Mouse (Mus musculus): ENCODE results near the gene Lag3. TPM values are rescaled to one million over a fixed set of nuclear protein-coding genes. Genes with fewer than 3 reads are reported as not detected.

The Lag3 gene
- 1 to 10 TPM; 1.5 to 1.7 TPM for total RNA-seq (2021)
- long read RNA-seq, experiment 1, partial matches to known transcripts: 0 of 1 reads
- long read RNA-seq, experiment 1, other reads (novel, unspliced or antisense): 0 of 1 reads
- long read RNA-seq, experiment 2, partial matches to known transcripts: 1 of 2 reads
- long read RNA-seq, experiment 2, other reads (novel, unspliced or antisense): 1 of 2 reads

DNA sequence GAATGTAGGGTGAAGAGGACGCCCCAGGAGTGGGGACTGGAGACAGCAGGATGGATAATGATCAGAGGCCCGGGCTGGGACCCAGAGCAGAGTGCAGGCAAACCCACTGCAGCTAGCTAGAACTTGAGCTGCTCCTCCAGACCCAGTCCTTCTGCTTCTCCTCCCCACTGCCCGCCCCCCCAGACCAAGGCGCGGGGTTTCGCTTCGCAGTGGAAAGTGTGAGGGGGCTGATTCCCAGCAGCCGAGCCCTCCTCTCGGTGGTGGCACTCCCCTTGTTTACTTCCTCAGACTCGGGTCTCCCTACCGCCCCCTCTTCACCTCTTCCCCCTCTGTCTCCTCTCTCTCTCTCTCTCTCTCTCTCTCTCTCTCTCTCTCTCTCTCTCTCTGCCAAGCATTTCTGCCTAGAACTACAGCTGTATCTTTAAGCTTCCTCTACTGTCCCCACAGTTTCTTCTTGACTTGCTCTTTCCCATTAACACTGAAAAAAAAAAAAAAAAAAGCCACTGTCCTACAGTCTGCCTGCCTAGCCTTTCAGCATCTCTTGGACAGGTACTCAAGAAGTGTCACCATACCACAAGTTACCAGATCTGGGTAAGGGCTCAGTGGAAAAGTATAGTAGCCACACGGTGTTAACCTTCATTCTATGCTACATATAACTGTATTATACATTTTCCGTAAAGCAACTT lies at the start of gene Lag3:
Lag3 (minus strand) TSS at position 173 of the 686 bp plus-strand sequence.
- no peak for DNase-seq (ENCODE audit: low spot score in 2 of 2)

- peak in 1 of 2 experiments; percentile 16 for DNase-seq (ENCODE audit: low spot score in 2 of 2)
Measured at GRCm38 (mm10) chr6:124961021-124961420, 49.5 kb upstream of the Lag3 start.

- DNase-seq (ENCODE audit: low spot score in 2 of 2): no peak
Measured at GRCm38 (mm10) chr6:124959960-124960359, 48.5 kb upstream of the Lag3 start.

DNA sequence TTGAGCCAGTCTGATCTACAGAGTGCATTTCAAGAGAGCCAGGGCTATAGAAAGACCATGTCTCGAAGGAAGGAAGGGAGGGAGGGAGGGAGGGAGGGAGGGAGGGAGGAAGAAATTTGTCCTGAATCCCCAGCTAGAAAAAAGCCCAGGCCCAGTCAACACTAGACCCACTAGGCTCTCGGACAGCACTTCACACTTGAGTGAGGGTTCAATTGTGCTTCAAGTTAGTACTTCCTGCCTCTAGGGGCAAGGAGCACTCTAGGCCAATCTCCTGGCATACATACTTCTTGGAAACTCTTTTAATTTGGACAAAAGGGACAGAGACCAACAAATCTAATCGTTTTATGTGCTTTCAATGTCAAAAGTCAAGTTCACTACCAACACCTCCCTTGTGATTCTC lies 46.6 kb upstream of the Lag3 start:
- DNase-seq (ENCODE audit: low spot score in 2 of 2): no peak

DNA sequence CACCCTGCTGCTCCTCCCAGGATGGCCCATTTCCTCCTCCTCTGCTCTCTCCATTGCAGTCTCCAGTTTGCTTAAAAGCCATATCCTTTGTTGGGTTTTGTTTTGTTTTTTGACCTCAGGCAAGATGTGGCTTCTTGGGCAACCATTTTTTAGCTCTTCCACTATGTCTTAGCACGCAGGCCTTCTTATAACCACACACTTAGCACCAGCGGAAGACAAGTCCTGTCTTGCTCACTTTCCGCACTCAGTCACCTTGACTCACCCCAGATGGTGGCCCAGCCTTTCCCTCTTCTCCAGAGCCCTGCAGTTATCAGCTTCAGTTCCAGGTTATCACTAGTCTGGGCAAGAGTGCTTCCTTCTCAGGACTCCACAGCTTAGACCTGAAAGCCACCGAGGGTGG lies 43.7 kb upstream of the Lag3 start:
- no peak for DNase-seq (ENCODE audit: low spot score in 2 of 2)

GRCm38 (mm10) chr6:124953991-124954715 lies 42.6 kb upstream of the Lag3 start:
- no peak for DNase-seq (ENCODE audit: low spot score in 2 of 2)

DNA sequence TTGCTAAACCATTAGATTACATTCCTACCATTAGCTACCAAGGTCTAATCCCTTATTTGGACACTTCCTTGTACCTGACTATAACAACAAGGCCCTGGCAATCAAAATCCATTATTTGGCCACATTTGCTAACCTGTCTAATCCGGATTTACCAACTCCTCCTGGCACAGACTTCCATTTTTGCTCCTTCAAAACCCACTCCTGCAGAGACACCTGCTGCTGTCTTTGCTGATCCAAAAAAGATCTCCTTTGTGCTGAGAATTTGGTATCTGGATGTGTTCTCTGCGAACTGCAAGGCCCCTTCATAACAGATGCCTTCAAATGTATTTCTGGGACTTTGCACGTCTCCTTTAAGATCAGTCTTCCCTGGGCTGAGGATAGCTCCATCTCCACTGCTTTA lies 32.0 kb upstream of the Lag3 start:
- no peak for DNase-seq (ENCODE audit: low spot score in 2 of 2)

DNA sequence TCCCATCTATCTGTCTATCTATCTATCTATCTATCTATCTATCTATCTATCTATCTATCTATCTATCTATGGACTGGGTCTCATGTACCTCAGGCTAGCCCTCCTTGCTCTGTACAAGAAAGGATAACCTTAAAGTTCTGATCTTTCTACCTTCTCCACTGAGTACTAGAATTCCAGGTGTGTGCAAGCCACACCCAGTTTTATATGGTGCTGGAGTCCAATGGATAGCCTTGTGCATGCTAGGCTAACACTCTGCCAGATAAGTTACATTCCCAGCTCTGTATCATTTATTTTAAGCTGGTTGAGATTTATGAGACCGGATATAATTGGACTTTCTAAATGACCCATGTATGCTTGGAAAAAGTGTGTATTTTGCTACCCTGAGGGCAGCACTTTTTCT lies 30.2 kb upstream of the Lag3 start:
- no peak for DNase-seq (ENCODE audit: low spot score in 2 of 2)

GRCm38 (mm10) chr6:124938554-124938953 lies 27.0 kb upstream of the Lag3 start:
- DNase-seq (ENCODE audit: low spot score in 2 of 2): no peak

- DNase-seq (ENCODE audit: low spot score in 2 of 2): no peak
Measured at GRCm38 (mm10) chr6:124937493-124937892, 26.0 kb upstream of the Lag3 start.

- DNase-seq (ENCODE audit: low spot score in 2 of 2): no peak
Measured at GRCm38 (mm10) chr6:124936681-124937080, 25.2 kb upstream of the Lag3 start.

GRCm38 (mm10) chr6:124934670-124935069 lies 23.2 kb upstream of the Lag3 start:
- no peak for DNase-seq (ENCODE audit: low spot score in 2 of 2)

DNA sequence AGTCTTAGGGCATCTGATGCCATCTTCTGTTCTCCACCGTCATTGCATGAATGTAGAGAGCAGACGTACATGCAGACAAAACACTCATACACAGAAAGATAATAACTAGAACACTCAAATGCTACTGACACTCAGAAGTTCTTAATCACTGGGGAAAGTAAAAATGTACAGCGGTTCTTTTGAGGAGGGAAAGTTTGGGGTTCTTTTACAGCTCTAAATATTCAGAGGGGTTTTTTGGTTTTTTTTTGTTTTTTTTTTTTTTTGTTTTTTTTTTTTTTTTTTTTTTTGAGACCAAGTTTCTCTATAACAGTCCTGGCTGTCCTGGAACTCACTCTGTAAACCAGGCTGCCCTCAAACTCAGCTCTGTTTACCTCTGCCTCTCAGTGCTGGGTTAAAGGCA lies 21.6 kb upstream of the Lag3 start:
- no peak for DNase-seq (ENCODE audit: low spot score in 2 of 2)

DNA sequence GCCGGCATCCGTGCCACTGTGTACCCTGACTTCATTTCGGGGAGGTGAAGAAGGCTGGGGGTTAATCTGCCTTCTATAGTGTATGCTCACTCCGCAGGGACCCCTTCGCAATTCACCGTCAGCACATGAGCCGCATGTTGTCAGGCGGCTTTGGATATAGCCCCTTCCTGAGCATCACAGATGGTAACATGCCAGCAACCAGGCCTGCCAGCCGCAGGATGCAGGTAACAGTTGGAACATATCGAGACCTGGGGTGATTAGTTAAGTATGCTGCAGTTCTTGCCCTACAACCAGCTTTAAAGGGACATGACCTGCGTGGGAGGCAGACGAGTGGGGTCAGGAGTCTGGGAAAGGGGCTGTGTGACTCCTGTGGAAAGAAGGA lies 20.8 kb upstream of the Lag3 start:
- no peak for DNase-seq (ENCODE audit: low spot score in 2 of 2)

DNA sequence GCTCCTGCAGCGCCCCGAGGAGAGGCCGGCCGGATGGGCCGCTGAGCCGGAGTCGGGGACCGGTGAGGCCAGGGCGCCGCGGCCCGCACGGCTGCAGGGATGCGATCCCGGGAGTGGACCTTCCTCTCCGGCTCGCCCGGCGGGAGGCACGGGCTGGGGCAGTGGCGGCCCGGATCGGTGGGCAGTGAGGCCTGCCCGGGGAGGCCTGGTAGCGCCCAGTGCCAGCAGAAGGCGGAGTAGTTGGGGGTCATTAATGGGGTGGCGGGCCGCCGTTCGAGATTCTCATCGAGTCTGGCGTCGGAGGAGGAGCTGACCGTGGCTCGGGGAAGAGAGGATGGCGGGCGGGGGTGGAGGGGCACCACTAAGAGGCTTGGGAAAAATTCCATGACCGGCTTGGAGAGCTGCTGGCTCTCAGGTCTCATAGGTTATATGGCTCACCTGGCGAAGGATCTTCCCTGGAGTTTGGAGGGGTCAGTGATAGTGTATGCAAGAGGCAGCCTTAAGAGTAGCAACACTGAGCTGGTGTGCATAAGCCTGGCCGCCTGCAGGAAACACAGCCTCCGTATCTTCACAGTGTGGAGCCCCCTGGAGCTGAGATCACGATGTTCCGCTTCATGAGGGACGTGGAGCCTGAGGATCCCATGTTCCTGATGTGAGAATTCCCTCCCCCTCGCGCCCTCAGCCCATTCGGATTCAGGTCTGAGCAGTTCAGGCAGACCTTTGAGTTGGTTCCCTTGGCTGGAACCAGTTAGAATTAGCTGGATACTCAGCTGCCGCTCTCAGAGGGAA lies 20.2 kb upstream of the Lag3 start:
- DNase-seq (ENCODE audit: low spot score in 2 of 2): peak in 1 of 2 experiments; percentile 40

GRCm38 (mm10) chr6:124930754-124931524 lies 19.4 kb upstream of the Lag3 start, which contains the start of gene Mlf2:
TSS of gene Mlf2 (plus strand) at chr6:124931386.
- DNase-seq (ENCODE audit: low spot score in 2 of 2): peak; percentile 99

GRCm38 (mm10) chr6:124930231-124930630 lies 18.7 kb upstream of the Lag3 start:
- no peak for DNase-seq (ENCODE audit: low spot score in 2 of 2)

GRCm38 (mm10) chr6:124925941-124926340 lies 14.4 kb upstream of the Lag3 start:
- no peak for DNase-seq (ENCODE audit: low spot score in 2 of 2)

GRCm38 (mm10) chr6:124925173-124925793 lies 13.8 kb upstream of the Lag3 start:
- DNase-seq (ENCODE audit: low spot score in 2 of 2): no peak

GRCm38 (mm10) chr6:124921539-124921938 lies 10.0 kb upstream of the Lag3 start:
- no peak for DNase-seq (ENCODE audit: low spot score in 2 of 2)
